Mouse (Mus musculus) left cerebral cortex, adult 11 months (tissue): ENCODE results near the gene Atp1a4.
"Not testable (repeated sequence)": the region's sequence is repeated elsewhere in the genome, so short reads cannot be mapped to it uniquely, and the experiment has no call there.

ENCODE experiments used
- DNase-seq: peaks from one replicate; pipeline ENCODE4 v3.0.0; 2022; ENCODE audit warnings: low spot score

Gene Atp1a4

GRCm38 (mm10) chr1:172281522-172282254 lies 23.5 kb upstream of the Atp1a4 start:
- peak; percentile 53 for DNase-seq

DNA sequence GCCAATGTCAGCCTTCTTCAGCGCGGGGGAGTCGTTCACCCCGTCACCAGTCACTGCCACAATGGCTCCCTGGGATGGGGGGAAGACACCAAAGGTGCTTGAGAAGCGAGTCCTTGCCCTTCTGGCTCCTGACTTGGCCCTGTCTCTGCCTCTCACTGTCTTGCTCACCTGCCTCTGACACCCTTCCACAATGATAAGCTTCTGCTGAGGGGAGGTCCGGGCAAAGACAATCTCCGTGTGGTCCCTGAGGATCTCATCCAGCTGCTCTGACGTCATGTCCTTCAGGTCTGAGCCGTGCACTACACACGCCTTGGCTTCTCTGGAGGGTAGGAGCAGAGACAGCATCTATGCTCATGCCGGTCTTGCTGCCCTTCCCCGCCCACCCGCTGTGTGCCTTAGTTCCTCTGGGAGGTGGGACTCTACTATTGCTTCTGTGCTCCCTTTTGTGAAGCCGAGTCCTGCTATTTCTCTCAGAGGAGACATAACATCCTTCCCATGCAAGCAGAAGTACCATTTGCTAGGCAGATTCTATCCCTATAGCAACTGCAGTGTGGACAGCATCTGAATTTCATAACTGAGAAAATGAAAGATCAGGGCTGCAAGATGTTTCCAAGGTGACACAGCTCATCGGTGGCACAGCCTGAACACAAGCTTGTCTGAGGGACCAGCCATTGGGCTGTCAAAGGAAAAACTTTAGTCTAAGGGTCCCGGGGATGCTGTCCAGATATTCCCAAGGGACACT lies 21.7 kb upstream of the Atp1a4 start:
- DNase-seq: no peak

DNA sequence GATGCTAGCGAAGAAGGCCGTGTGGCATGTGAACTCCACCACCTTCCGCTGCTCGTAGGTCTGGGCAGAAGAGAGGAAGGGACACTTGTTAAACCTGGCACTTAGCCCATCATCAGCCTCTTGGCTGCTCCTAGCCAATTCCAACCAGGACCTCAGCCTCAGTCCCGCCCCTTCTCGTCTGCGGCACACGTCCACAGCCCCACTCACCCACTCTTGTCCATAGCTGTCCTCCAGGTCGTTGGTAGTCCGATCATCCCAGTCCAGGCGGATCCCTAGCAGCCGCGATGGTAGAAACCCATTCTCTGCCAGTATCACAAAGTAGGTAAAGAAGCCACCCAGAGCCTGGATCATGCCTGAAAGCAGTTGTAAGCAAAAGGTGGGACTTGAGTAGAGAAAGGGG lies 20.1 kb upstream of the Atp1a4 start:
- DNase-seq: no peak

- no peak for DNase-seq
Observed at GRCm38 (mm10) chr1:172277172-172277571, 19.0 kb upstream of the Atp1a4 start.

DNA sequence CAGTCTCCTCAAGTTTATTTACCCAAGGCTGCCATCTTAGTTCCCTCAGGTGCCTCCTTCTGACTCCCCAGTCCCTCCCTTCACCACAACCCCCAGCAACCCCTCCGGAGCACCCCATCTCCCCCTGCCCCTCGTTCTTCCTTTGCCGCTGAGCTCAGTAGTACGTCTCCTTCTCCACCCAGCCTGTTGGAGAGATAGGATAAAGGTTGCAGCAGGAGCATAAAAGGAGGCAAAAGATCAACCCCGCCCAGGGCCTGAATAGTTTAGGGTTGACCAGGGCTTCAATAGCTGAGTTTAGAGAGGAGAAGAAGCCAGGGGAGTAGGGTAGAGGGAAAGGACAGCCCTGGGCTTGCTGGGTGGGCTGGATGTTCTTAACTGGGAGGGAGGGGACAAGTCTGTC lies 16.3 kb upstream of the Atp1a4 start:
- DNase-seq: no peak

- no peak for DNase-seq
Observed at GRCm38 (mm10) chr1:172274116-172274515, 15.9 kb upstream of the Atp1a4 start.

GRCm38 (mm10) chr1:172273386-172273785 lies 15.2 kb upstream of the Atp1a4 start:
- no peak for DNase-seq

DNA sequence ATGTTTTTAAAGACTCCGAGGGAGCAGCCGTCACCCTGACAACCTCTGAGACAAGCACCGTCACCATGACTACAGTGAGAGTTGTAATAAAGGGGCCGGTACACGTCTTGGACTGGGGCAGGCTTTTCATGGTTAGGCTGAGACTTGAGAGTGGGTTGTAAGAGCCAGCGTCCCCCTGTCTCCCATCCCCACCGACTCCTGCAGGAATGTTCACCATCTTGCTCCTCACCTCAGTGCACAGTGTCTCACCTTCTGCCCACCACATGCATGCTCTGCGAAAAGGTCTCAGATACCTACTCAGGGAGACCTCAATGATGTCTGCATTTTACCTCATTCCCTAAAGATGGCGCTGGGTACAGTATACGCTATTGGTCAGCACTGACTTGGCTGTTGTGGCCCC lies 13.6 kb upstream of the Atp1a4 start:
- no peak for DNase-seq

- DNase-seq: no peak
Observed at GRCm38 (mm10) chr1:172271208-172271607, 13.0 kb upstream of the Atp1a4 start.

- no peak for DNase-seq
Observed at GRCm38 (mm10) chr1:172261477-172262078, 3.4 kb upstream of the Atp1a4 start, which contains the start of gene Igsf8. Gene Igsf8, plus strand, starts transcription at chr1:172261641.

GRCm38 (mm10) chr1:172247679-172248078 lies 10.5 kb downstream of the Atp1a4 start:
- DNase-seq: no peak

DNA sequence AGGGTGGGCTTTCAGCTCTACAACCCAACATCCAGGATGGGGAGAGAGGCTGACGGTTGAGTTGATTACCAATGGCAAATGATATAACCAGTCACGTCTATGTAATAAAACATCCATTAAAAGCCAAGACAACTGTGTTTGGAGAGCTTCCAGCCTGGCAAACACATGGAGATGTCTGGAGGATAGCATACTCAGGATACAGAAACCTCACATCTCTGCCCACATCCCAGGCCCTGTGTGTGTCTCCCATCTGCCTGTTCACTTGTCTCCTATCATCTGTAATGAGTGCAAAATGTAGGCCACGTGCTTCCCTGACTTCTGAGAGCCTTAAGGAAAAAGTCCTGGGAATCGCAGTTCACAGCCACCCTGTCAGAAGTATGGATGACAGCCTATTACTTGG lies 11.0 kb downstream of the Atp1a4 start:
- no peak for DNase-seq

DNA sequence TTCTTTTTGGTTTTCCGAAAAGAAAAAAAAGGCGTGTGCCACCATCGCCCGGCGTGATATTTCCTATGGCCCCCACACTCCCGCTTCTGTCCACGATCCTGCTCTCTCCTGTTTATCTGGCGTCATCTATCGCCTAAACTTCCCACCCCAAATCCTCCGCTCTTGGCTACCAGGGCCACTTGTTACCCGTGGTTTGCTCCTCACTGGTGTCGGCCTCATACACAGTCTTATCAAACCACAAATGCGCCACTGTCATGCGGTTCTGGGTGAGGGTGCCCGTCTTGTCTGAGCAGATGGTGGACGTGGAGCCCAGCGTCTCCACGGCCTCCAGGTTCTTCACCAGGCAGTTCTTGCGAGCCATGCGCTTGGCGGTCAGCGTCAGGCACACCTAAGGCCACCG lies 13.6 kb downstream of the Atp1a4 start:
- not testable (repeated sequence) for DNase-seq

GRCm38 (mm10) chr1:172243547-172244205 lies 14.5 kb downstream of the Atp1a4 start:
- DNase-seq: no peak

GRCm38 (mm10) chr1:172242401-172242800 lies 15.8 kb downstream of the Atp1a4 start:
- no peak for DNase-seq

GRCm38 (mm10) chr1:172240945-172241708 lies 17.1 kb downstream of the Atp1a4 start:
- DNase-seq: no peak

- DNase-seq: no peak
Observed at GRCm38 (mm10) chr1:172229215-172229614, 29.0 kb downstream of the Atp1a4 start.

GRCm38 (mm10) chr1:172228209-172228608 lies 30.0 kb downstream of the Atp1a4 start:
- DNase-seq: no peak

GRCm38 (mm10) chr1:172221297-172222063 lies 36.7 kb downstream of the Atp1a4 start:
- no peak for DNase-seq

DNA sequence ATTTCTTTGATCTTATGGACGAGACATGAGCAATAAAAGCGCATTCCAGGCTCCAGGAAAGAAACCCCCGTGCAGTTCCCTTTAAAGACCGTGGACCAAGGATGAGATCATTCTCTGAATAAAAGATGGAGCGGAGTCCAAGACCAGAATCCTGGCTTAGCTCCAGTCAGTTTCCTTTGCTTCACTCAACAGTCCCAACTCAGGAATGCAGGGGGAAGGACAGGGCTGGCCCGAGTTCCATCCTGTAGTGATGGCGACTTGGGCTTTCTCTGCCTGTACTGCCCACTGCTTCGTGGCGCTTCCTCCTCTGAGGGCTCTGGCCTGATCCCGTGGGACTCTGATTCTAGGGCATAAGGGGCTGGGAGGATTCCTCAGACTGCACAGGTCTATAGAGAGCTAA lies 37.8 kb downstream of the Atp1a4 start:
- no peak for DNase-seq
